Mouse (Mus musculus) right cerebral cortex, postnatal 25 days (tissue): Measurements from ENCODE around the gene Atg13.
A peak's percentile ranks its signal among the peaks of the same experiment; 100 is the strongest.

Source experiments
- DNase-seq: peaks from one replicate; pipeline ENCODE4 v3.0.0; 2022

Gene Atg13

GRCm38 (mm10) chr2:91689452-91689851, 20.9 kb downstream of the Atg13 start:
- DNase-seq: no peak

- DNase-seq: peak; percentile 23
Measured at GRCm38 (mm10) chr2:91683919-91684318, 26.5 kb downstream of the Atg13 start.

- peak; percentile 44 for DNase-seq
Measured at GRCm38 (mm10) chr2:91682850-91683249, 27.5 kb downstream of the Atg13 start.

- DNase-seq: no peak
Measured at GRCm38 (mm10) chr2:91676961-91677360, 33.4 kb downstream of the Atg13 start.

- DNase-seq: no peak
Measured at GRCm38 (mm10) chr2:91676420-91676819, 34.0 kb downstream of the Atg13 start.

GRCm38 (mm10) chr2:91674895-91675294, 35.5 kb downstream of the Atg13 start:
- DNase-seq: peak; percentile 59

- no peak for DNase-seq
Measured at GRCm38 (mm10) chr2:91673587-91673986, 36.8 kb downstream of the Atg13 start.

- DNase-seq: no peak
Measured at GRCm38 (mm10) chr2:91670038-91670437, 40.3 kb downstream of the Atg13 start.

- DNase-seq: no peak
Measured at GRCm38 (mm10) chr2:91669326-91669725, 41.0 kb downstream of the Atg13 start.

- DNase-seq: no peak
Measured at GRCm38 (mm10) chr2:91667747-91668146, 42.6 kb downstream of the Atg13 start.

GRCm38 (mm10) chr2:91666386-91666910, 43.9 kb downstream of the Atg13 start:
- DNase-seq: no peak

GRCm38 (mm10) chr2:91664780-91665179, 45.6 kb downstream of the Atg13 start:
- DNase-seq: no peak

- no peak for DNase-seq
Measured at GRCm38 (mm10) chr2:91660981-91661380, 49.4 kb downstream of the Atg13 start.

- no peak for DNase-seq
Measured at GRCm38 (mm10) chr2:91659657-91660056, 50.7 kb downstream of the Atg13 start.

GRCm38 (mm10) chr2:91656774-91657173, 53.6 kb downstream of the Atg13 start:
- no peak for DNase-seq

GRCm38 (mm10) chr2:91655827-91656226, 54.5 kb downstream of the Atg13 start:
- DNase-seq: no peak

- no peak for DNase-seq
Measured at GRCm38 (mm10) chr2:91655388-91655787, 55.0 kb downstream of the Atg13 start.

- DNase-seq: peak; percentile 41
Measured at GRCm38 (mm10) chr2:91652863-91653262, 57.5 kb downstream of the Atg13 start.

GRCm38 (mm10) chr2:91651458-91652258, 58.7 kb downstream of the Atg13 start:
- no peak for DNase-seq

- no peak for DNase-seq
Measured at GRCm38 (mm10) chr2:91650360-91650995, 59.9 kb downstream of the Atg13 start.

- peak; percentile 91 for DNase-seq
Measured at GRCm38 (mm10) chr2:91649553-91650359, 60.6 kb downstream of the Atg13 start, which contains the start of the genes Zfp408 and Arhgap1. Zfp408 (minus strand) TSS chr2:91649791. Arhgap1 (plus strand) TSS chr2:91649860.

- DNase-seq: no peak
Measured at GRCm38 (mm10) chr2:91649152-91649551, 61.2 kb downstream of the Atg13 start.

GRCm38 (mm10) chr2:91646733-91647132, 63.6 kb downstream of the Atg13 start:
- no peak for DNase-seq
